In the genomic region with DNA sequence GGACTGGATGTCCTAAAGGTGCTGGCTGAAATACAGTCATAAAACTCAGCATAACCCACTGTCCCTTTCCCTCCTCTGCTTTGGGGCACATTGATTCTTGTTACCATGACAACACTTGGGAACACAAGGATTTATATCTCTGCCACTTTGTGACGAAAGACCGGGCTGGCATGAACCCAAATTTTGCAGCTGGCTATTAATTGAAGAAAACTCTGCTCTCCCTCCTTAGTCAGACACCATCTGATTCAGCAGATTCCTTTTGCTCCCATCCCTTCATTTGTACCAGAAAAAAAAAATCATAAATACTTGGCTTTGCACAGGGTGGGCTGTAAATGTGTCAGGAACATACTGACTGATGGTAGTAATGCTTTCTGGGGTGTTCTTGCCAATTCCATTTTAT, we compare ENCODE assay signal across 8 mouse cellular contexts.
A peak's percentile ranks its signal among the peaks of the same experiment; 100 is the strongest.
DNase-seq lines count a peak whose midpoint lies in the region; ATAC-seq and TF ChIP-seq lines count a peak whose summit lies in the region.

No protein-coding gene starts in this region.

- no peak for DNase-seq in forebrain, embryonic 11.5 days (ENCODE audit: low spot score)
- peak; percentile 58 for DNase-seq in midbrain, postnatal 0 days (ENCODE audit: low spot score)
- no peak for DNase-seq in midbrain, embryonic 10.5 days (ENCODE audit: low spot score)
- DNase-seq in layer of hippocampus, adult 2 months (ENCODE audit: low spot score in 2 of 2) = peak; percentile 64 to 65
- peak; percentile 79 for DNase-seq in right cerebral cortex, postnatal 10 days (ENCODE audit: low spot score in 2 of 2)
- DNase-seq in spleen, adult 18-20 months = no peak
- no peak for DNase-seq in spleen, postnatal 36 days (ENCODE audit: low spot score in 2 of 2)

- no peak overlapping the region for H3K27ac ChIP-seq in forebrain, embryonic 12.5 days
- H3K27ac ChIP-seq in forebrain, embryonic 11.5 days (ENCODE audit: low read depth, low read length) = no peak overlapping the region
- no peak overlapping the region for H3K27ac ChIP-seq in midbrain, postnatal 0 days (ENCODE audit: low read depth, low read length)
- H3K27ac ChIP-seq in midbrain, embryonic 10.5 days (replicated peaks) = no peak overlapping the region
- H3K27ac ChIP-seq in layer of hippocampus, adult 2 months = no peak overlapping the region

- peaks cover 12% of the 10 kb centered on the region for H3K4me1 ChIP-seq in forebrain, embryonic 12.5 days
- no peaks in the 10 kb centered on the region for H3K4me1 ChIP-seq in forebrain, embryonic 11.5 days (replicated peaks; ENCODE audit: control insufficient read depth, insufficient read depth, low read length)
- peaks cover 3% of the 10 kb centered on the region; the same call in 1 of the 2 replicates for H3K4me1 ChIP-seq in midbrain, postnatal 0 days (ENCODE audit: insufficient read depth, low read length)
- peaks cover 20% of the 10 kb centered on the region for H3K4me1 ChIP-seq in midbrain, embryonic 10.5 days

- H3K9ac ChIP-seq in forebrain, embryonic 12.5 days = no peak overlapping the region
- no peak overlapping the region for H3K9ac ChIP-seq in forebrain, embryonic 11.5 days (ENCODE audit: low read length)
- H3K9ac ChIP-seq in midbrain, postnatal 0 days (replicated peaks; ENCODE audit: low read length, poor library complexity, severe bottlenecking) = no peak overlapping the region

- no peaks in the 10 kb centered on the region for H3K27me3 ChIP-seq in forebrain, embryonic 12.5 days
- H3K27me3 ChIP-seq in forebrain, embryonic 11.5 days (ENCODE audit: control insufficient read depth, insufficient read depth, low read length) = no peaks in the 10 kb centered on the region
- H3K27me3 ChIP-seq in midbrain, postnatal 0 days (ENCODE audit: insufficient read depth, low read length) = no peaks in the 10 kb centered on the region
- no peaks in the 10 kb centered on the region for H3K27me3 ChIP-seq in midbrain, embryonic 10.5 days (ENCODE audit: low read depth, poor library complexity, severe bottlenecking)

- no peak overlapping the region for H3K4me2 ChIP-seq in forebrain, embryonic 12.5 days
- H3K4me2 ChIP-seq in forebrain, embryonic 11.5 days (ENCODE audit: low read depth, low read length, severe bottlenecking) = no peak overlapping the region
- no peak overlapping the region for H3K4me2 ChIP-seq in midbrain, postnatal 0 days (ENCODE audit: low read depth, low read length, poor library complexity, severe bottlenecking)

- no peaks in the 10 kb centered on the region for H3K9me3 ChIP-seq in forebrain, embryonic 12.5 days
- no peaks in the 10 kb centered on the region for H3K9me3 ChIP-seq in forebrain, embryonic 11.5 days (ENCODE audit: control insufficient read depth, low read length)
- H3K9me3 ChIP-seq in midbrain, postnatal 0 days (ENCODE audit: low read length) = no peaks in the 10 kb centered on the region
- H3K9me3 ChIP-seq in midbrain, embryonic 10.5 days (replicated peaks) = no peaks in the 10 kb centered on the region

- no peaks in the 10 kb centered on the region for H3K36me3 ChIP-seq in forebrain, embryonic 12.5 days (replicated peaks)
- no peaks in the 10 kb centered on the region for H3K36me3 ChIP-seq in forebrain, embryonic 11.5 days (ENCODE audit: control insufficient read depth, insufficient read depth, low read length)
- no peaks in the 10 kb centered on the region for H3K36me3 ChIP-seq in midbrain, postnatal 0 days (ENCODE audit: insufficient read depth, low read length)
- no peaks in the 10 kb centered on the region for H3K36me3 ChIP-seq in midbrain, embryonic 10.5 days

- ATAC-seq in forebrain, embryonic 12.5 days (ENCODE audit: low FRiP score) = peak; percentile 30; the same call in 1 of the 2 replicates
- ATAC-seq in forebrain, embryonic 11.5 days (replicated peaks; ENCODE audit: low FRiP score) = no peak
- no peak for ATAC-seq in midbrain, postnatal 0 days (ENCODE audit: low FRiP score)

- WGBS in forebrain, embryonic 12.5 days = 44% methylated on average over 2 of the region's 2 CpGs
- 66% methylated on average over 2 of the region's 2 CpGs for WGBS in forebrain, embryonic 11.5 days
- WGBS in midbrain, postnatal 0 days = 20% methylated on average over 2 of the region's 2 CpGs
- 73% methylated on average over 2 of the region's 2 CpGs for WGBS in midbrain, embryonic 10.5 days

- no peak for TF ChIP-seq CTCF in midbrain, postnatal 0 days (IDR thresholded peaks at IDR 0.05)
- no peak for TF ChIP-seq CTCF in layer of hippocampus, adult 2 months (conservative IDR thresholded peaks at IDR 0.05)

- no peak overlapping the region for H3K4me3 ChIP-seq in forebrain, embryonic 12.5 days (replicated peaks)
- H3K4me3 ChIP-seq in forebrain, embryonic 11.5 days (ENCODE audit: low read depth, low read length) = no peak overlapping the region
- H3K4me3 ChIP-seq in midbrain, postnatal 0 days (ENCODE audit: low read depth, low read length) = no peak overlapping the region
- H3K4me3 ChIP-seq in midbrain, embryonic 10.5 days = no peak overlapping the region
- H3K4me3 ChIP-seq in layer of hippocampus, adult 2 months = no peak overlapping the region

Comparison
In these comparisons a context has a peak if more than half of its experiments do, and no peak if none do; other contexts are left out.
1. DNase-seq: peak in midbrain, postnatal 0 days (single experiment), layer of hippocampus, adult 2 months (2 of 2) and right cerebral cortex, postnatal 10 days (2 of 2); none in forebrain, embryonic 11.5 days (single experiment), midbrain, embryonic 10.5 days (single experiment), spleen, adult 18-20 months (0 of 2) and spleen, postnatal 36 days (0 of 2).